Mouse (Mus musculus): ENCODE measurements at regions not wholly inside any gene's neighbourhood (a gene's known extent, or its start where the extent isn't known, plus 50 kb on each side); places are given as distances from the start of the nearest gene placed in this dataset.

- Histone ChIP-seq H3K36me3 (ENCODE audit: control insufficient read depth, insufficient read depth, low read length, poor library complexity, severe bottlenecking) (no peaks in the 10 kb centered on the region), H3K27me3 (ENCODE audit: control insufficient read depth, insufficient read depth, low read length, poor library complexity, severe bottlenecking) (no peaks in the 10 kb centered on the region)
- no peak for DNase-seq (ENCODE audit: low read depth, low spot score)
Measured at GRCm38 (mm10) chr16:85743022-85743421, 59.9 kb downstream of the Adamts1 start.

GRCm38 (mm10) chr16:85738606-85739195 is 64.2 kb downstream of the Adamts1 start:
- Histone ChIP-seq H3K36me3 (ENCODE audit: control insufficient read depth, insufficient read depth, low read length, poor library complexity, severe bottlenecking) (no peaks in the 10 kb centered on the region), H3K27me3 (ENCODE audit: control insufficient read depth, insufficient read depth, low read length, poor library complexity, severe bottlenecking) (no peaks in the 10 kb centered on the region)
- no peak for DNase-seq (ENCODE audit: low read depth, low spot score)

GRCm38 (mm10) chr16:85728026-85728425 is 74.9 kb downstream of the Adamts1 start:
- Histone ChIP-seq H3K36me3 (ENCODE audit: control insufficient read depth, insufficient read depth, low read length, poor library complexity, severe bottlenecking) (no peaks in the 10 kb centered on the region), H3K27me3 (ENCODE audit: control insufficient read depth, insufficient read depth, low read length, poor library complexity, severe bottlenecking) (no peaks in the 10 kb centered on the region)
- no peak for DNase-seq (ENCODE audit: low read depth, low spot score)

- H3K27me3 ChIP-seq (ENCODE audit: control insufficient read depth, insufficient read depth, low read length, poor library complexity, severe bottlenecking): no peaks in the 10 kb centered on the region
- H3K36me3 ChIP-seq (ENCODE audit: control insufficient read depth, insufficient read depth, low read length, poor library complexity, severe bottlenecking): no peaks in the 10 kb centered on the region
- DNase-seq (ENCODE audit: low read depth, low spot score): no peak
Measured at GRCm38 (mm10) chr16:85721968-85722367, 80.9 kb downstream of the Adamts1 start.

GRCm38 (mm10) chr16:85712291-85712690 is 90.6 kb downstream of the Adamts1 start:
- H3K27me3 ChIP-seq (ENCODE audit: control insufficient read depth, insufficient read depth, low read length, poor library complexity, severe bottlenecking): no peaks in the 10 kb centered on the region
- no peak for DNase-seq (ENCODE audit: low read depth, low spot score)
- no peaks in the 10 kb centered on the region for H3K36me3 ChIP-seq (ENCODE audit: control insufficient read depth, insufficient read depth, low read length, poor library complexity, severe bottlenecking)

- Histone ChIP-seq H3K36me3 (ENCODE audit: control insufficient read depth, insufficient read depth, low read length, poor library complexity, severe bottlenecking) (no peaks in the 10 kb centered on the region), H3K27me3 (ENCODE audit: control insufficient read depth, insufficient read depth, low read length, poor library complexity, severe bottlenecking) (no peaks in the 10 kb centered on the region)
- DNase-seq (ENCODE audit: low read depth, low spot score): no peak
Measured at GRCm38 (mm10) chr16:85704254-85705020, 98.5 kb downstream of the Adamts1 start.

GRCm38 (mm10) chr16:85702889-85703480 is 99.9 kb downstream of the Adamts1 start:
- H3K27me3 ChIP-seq (ENCODE audit: control insufficient read depth, insufficient read depth, low read length, poor library complexity, severe bottlenecking): no peaks in the 10 kb centered on the region
- no peak for DNase-seq (ENCODE audit: low read depth, low spot score)
- H3K36me3 ChIP-seq (ENCODE audit: control insufficient read depth, insufficient read depth, low read length, poor library complexity, severe bottlenecking): no peaks in the 10 kb centered on the region

GRCm38 (mm10) chr16:85699329-85699728 is 103.6 kb downstream of the Adamts1 start:
- H3K36me3 ChIP-seq (ENCODE audit: control insufficient read depth, insufficient read depth, low read length, poor library complexity, severe bottlenecking): no peaks in the 10 kb centered on the region
- DNase-seq (ENCODE audit: low read depth, low spot score): no peak
- H3K27me3 ChIP-seq (ENCODE audit: control insufficient read depth, insufficient read depth, low read length, poor library complexity, severe bottlenecking): no peaks in the 10 kb centered on the region

GRCm38 (mm10) chr16:85682721-85683120 is 120.2 kb downstream of the Adamts1 start:
- DNase-seq (ENCODE audit: low read depth, low spot score): no peak
- Histone ChIP-seq H3K36me3 (ENCODE audit: control insufficient read depth, insufficient read depth, low read length, poor library complexity, severe bottlenecking) (no peaks in the 10 kb centered on the region), H3K27me3 (ENCODE audit: control insufficient read depth, insufficient read depth, low read length, poor library complexity, severe bottlenecking) (no peaks in the 10 kb centered on the region)

- H3K36me3 ChIP-seq (ENCODE audit: control insufficient read depth, insufficient read depth, low read length, poor library complexity, severe bottlenecking): no peaks in the 10 kb centered on the region
- DNase-seq (ENCODE audit: low read depth, low spot score): no peak
Measured at GRCm38 (mm10) chr16:85680351-85680750, 122.6 kb downstream of the Adamts1 start.

GRCm38 (mm10) chr16:85678781-85679180 is 124.1 kb downstream of the Adamts1 start:
- H3K36me3 ChIP-seq (ENCODE audit: control insufficient read depth, insufficient read depth, low read length, poor library complexity, severe bottlenecking): no peaks in the 10 kb centered on the region
- H3K27me3 ChIP-seq (ENCODE audit: control insufficient read depth, insufficient read depth, low read length, poor library complexity, severe bottlenecking): no peaks in the 10 kb centered on the region
- no peak for DNase-seq (ENCODE audit: low read depth, low spot score)

More at GRCm38 (mm10) chr16:85680351-85680750, 122.6 kb downstream of the Adamts1 start:
- no peaks in the 10 kb centered on the region for H3K27me3 ChIP-seq (ENCODE audit: control insufficient read depth, insufficient read depth, low read length, poor library complexity, severe bottlenecking)

- no peaks in the 10 kb centered on the region for H3K27me3 ChIP-seq (ENCODE audit: control insufficient read depth, insufficient read depth, low read length, poor library complexity, severe bottlenecking)
- H3K36me3 ChIP-seq (ENCODE audit: control insufficient read depth, insufficient read depth, low read length, poor library complexity, severe bottlenecking): no peaks in the 10 kb centered on the region
- DNase-seq (ENCODE audit: low read depth, low spot score): peak; percentile 29
Measured at GRCm38 (mm10) chr16:85678228-85678627, 124.7 kb downstream of the Adamts1 start.

- Histone ChIP-seq H3K36me3 (ENCODE audit: control insufficient read depth, insufficient read depth, low read length, poor library complexity, severe bottlenecking) (no peaks in the 10 kb centered on the region), H3K27me3 (ENCODE audit: control insufficient read depth, insufficient read depth, low read length, poor library complexity, severe bottlenecking) (no peaks in the 10 kb centered on the region)
- peak; percentile 2 for DNase-seq (ENCODE audit: low read depth, low spot score)
Measured at GRCm38 (mm10) chr16:85677027-85677426, 123.8 kb upstream of the Cyyr1 start.

GRCm38 (mm10) chr16:85668767-85669166 is 115.6 kb upstream of the Cyyr1 start:
- H3K27me3 ChIP-seq (ENCODE audit: control insufficient read depth, insufficient read depth, low read length, poor library complexity, severe bottlenecking): no peaks in the 10 kb centered on the region
- H3K36me3 ChIP-seq (ENCODE audit: control insufficient read depth, insufficient read depth, low read length, poor library complexity, severe bottlenecking): no peaks in the 10 kb centered on the region
- no peak for DNase-seq (ENCODE audit: low read depth, low spot score)

- DNase-seq (ENCODE audit: low read depth, low spot score): no peak
- H3K36me3 ChIP-seq (ENCODE audit: control insufficient read depth, insufficient read depth, low read length, poor library complexity, severe bottlenecking): no peaks in the 10 kb centered on the region
- no peaks in the 10 kb centered on the region for H3K27me3 ChIP-seq (ENCODE audit: control insufficient read depth, insufficient read depth, low read length, poor library complexity, severe bottlenecking)
Measured at GRCm38 (mm10) chr16:85667790-85668189, 114.6 kb upstream of the Cyyr1 start.

All from splenic B cell, adult 2 months (primary cell).